Mouse (Mus musculus) hindbrain, embryonic 11.5 days (tissue): ENCODE data around the gene Med18. TPM values are rescaled to one million over a fixed set of nuclear protein-coding genes. Genes with fewer than 3 reads are reported as not detected.

ENCODE experiments used
- polyA plus RNA-seq: library from polyadenylated mRNA; unstranded; fragments of >200 nt; fragmentation: Nextera tagmentation; extraction: Ambion mirVana; gene quantifications from 2 replicates; pipeline ENCODE4 v1.2.1, GENCODE M21; 2014

Med18 gene
- polyA plus RNA-seq, 1 experiment from 2014 or later: 24.6 TPM

Other genes with a start within 250 kb of the Med18 start
- gene Gmeb1, start 202.3 kb downstream of the Med18 start, polyA plus RNA-seq: 38.4 and 41.4 TPM in 2 replicates
- 60.5 and 65.0 TPM in 2 replicates for gene Taf12, start 189.5 kb downstream of the Med18 start, polyA plus RNA-seq
- 0.39 and 0.61 TPM in 2 replicates for gene Rab42, start 160.5 kb downstream of the Med18 start, polyA plus RNA-seq
- gene Trnau1ap, start 134.4 kb downstream of the Med18 start, polyA plus RNA-seq: 85.6 and 87.0 TPM in 2 replicates
- 51.3 and 53.6 TPM in 2 replicates for gene Rcc1, start 110.3 kb downstream of the Med18 start, polyA plus RNA-seq
- 23.3 and 27.2 TPM in 2 replicates for gene Phactr4, start 41.4 kb downstream of the Med18 start, polyA plus RNA-seq
- gene Sesn2, start 46.6 kb upstream of the Med18 start, polyA plus RNA-seq: 5.8 and 7.4 TPM in 2 replicates
- 1,169 and 1,193 TPM in 2 replicates for gene Atpif1, start 69.7 kb upstream of the Med18 start, polyA plus RNA-seq
- 194 and 212 TPM in 2 replicates for gene Dnajc8, start 71.6 kb upstream of the Med18 start, polyA plus RNA-seq
- gene Ptafr, start 100.1 kb upstream of the Med18 start, polyA plus RNA-seq: 0.37 and 0.43 TPM in 2 replicates
- 21.9 and 34.1 TPM in 2 replicates for gene Eya3, start 175.1 kb upstream of the Med18 start, polyA plus RNA-seq